Mouse (Mus musculus): ENCODE measurements at regions not wholly inside any gene's neighbourhood (a gene's known extent, or its start where the extent isn't known, plus 50 kb on each side); places are given as distances from the start of the nearest gene placed in this dataset.

- DNase-seq (ENCODE audit: extremely low read depth, low read depth, low spot score) = no peak
- 77% methylated on average over 4 of the region's 4 CpGs for WGBS
- Histone ChIP-seq H3K4me1 (ENCODE audit: control insufficient read depth, insufficient read depth, low read length) (no peaks in the 10 kb centered on the region), H3K27ac (replicated peaks; ENCODE audit: insufficient read depth, low read depth, low read length) (no peak overlapping the region), H3K9ac (ENCODE audit: low read depth, low read length) (no peak overlapping the region), H3K27me3 (ENCODE audit: control insufficient read depth, insufficient read depth, low read length) (no peaks in the 10 kb centered on the region), H3K36me3 (ENCODE audit: control insufficient read depth, insufficient read depth, low read length) (no peaks in the 10 kb centered on the region), H3K4me3 (ENCODE audit: insufficient read depth, low read depth, low read length) (no peak overlapping the region), H3K79me2 (ENCODE audit: control insufficient read depth, insufficient read depth, low read length) (no peaks in the 10 kb centered on the region)
- TF ChIP-seq POLR2A (IDR thresholded peaks at IDR 0.05; ENCODE audit: extremely low read depth, insufficient read depth, low read length) (no peak), CTCF (IDR thresholded peaks at IDR 0.05; ENCODE audit: low read depth, low read length) (no peak)
Measured at GRCm38 (mm10) chr3:102648450-102648849, 85.9 kb upstream of the Tspan2 start.

DNA sequence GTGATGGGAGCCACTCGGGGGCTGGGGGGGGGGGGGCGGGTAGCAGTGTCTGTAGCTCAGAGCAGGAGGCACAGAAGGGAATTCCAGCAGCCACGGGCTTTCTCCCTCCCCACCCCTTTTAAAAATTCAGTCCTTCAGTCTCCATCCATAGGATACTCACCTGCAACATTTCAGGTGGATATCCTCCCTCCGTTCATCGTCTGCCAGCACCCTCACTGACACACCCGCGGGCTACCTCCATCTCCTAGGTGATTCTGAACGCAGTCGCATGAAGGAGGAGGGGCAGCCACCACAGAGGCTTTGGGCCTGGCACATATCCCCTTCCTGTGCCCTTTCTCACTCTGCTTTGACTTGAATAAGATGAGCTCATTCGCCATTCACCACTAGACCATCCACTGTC is 79.4 kb upstream of the Tspan2 start:
- no peaks in the 10 kb centered on the region for H3K79me2 ChIP-seq (ENCODE audit: control insufficient read depth, insufficient read depth, low read length)
- TF ChIP-seq POLR2A (IDR thresholded peaks at IDR 0.05; ENCODE audit: extremely low read depth, insufficient read depth, low read length) (no peak), CTCF (IDR thresholded peaks at IDR 0.05; ENCODE audit: low read depth, low read length) (no peak)
- H3K9ac ChIP-seq (ENCODE audit: low read depth, low read length) = no peak overlapping the region
- no peaks in the 10 kb centered on the region for H3K27me3 ChIP-seq (ENCODE audit: control insufficient read depth, insufficient read depth, low read length)
- H3K36me3 ChIP-seq (ENCODE audit: control insufficient read depth, insufficient read depth, low read length) = no peaks in the 10 kb centered on the region
- WGBS = 84% methylated on average over 10 of the region's 10 CpGs
- DNase-seq (ENCODE audit: extremely low read depth, low read depth, low spot score) = no peak
- H3K27ac ChIP-seq (replicated peaks; ENCODE audit: insufficient read depth, low read depth, low read length) = no peak overlapping the region
- H3K4me1 ChIP-seq (ENCODE audit: control insufficient read depth, insufficient read depth, low read length) = no peaks in the 10 kb centered on the region
- no peak overlapping the region for H3K4me3 ChIP-seq (ENCODE audit: insufficient read depth, low read depth, low read length)

GRCm38 (mm10) chr3:102657116-102657515 is 77.2 kb upstream of the Tspan2 start:
- no peak for TF ChIP-seq CTCF (IDR thresholded peaks at IDR 0.05; ENCODE audit: low read depth, low read length)
- TF ChIP-seq POLR2A (IDR thresholded peaks at IDR 0.05; ENCODE audit: extremely low read depth, insufficient read depth, low read length) = no peak
- Histone ChIP-seq H3K36me3 (ENCODE audit: control insufficient read depth, insufficient read depth, low read length) (no peaks in the 10 kb centered on the region), H3K9ac (ENCODE audit: low read depth, low read length) (no peak overlapping the region), H3K27ac (replicated peaks; ENCODE audit: insufficient read depth, low read depth, low read length) (no peak overlapping the region), H3K4me1 (ENCODE audit: control insufficient read depth, insufficient read depth, low read length) (no peaks in the 10 kb centered on the region), H3K79me2 (ENCODE audit: control insufficient read depth, insufficient read depth, low read length) (no peaks in the 10 kb centered on the region), H3K4me3 (ENCODE audit: insufficient read depth, low read depth, low read length) (no peak overlapping the region), H3K27me3 (ENCODE audit: control insufficient read depth, insufficient read depth, low read length) (no peaks in the 10 kb centered on the region)
- 66% methylated on average over 7 of the region's 7 CpGs for WGBS
- DNase-seq (ENCODE audit: extremely low read depth, low read depth, low spot score) = peak; percentile 56

DNA sequence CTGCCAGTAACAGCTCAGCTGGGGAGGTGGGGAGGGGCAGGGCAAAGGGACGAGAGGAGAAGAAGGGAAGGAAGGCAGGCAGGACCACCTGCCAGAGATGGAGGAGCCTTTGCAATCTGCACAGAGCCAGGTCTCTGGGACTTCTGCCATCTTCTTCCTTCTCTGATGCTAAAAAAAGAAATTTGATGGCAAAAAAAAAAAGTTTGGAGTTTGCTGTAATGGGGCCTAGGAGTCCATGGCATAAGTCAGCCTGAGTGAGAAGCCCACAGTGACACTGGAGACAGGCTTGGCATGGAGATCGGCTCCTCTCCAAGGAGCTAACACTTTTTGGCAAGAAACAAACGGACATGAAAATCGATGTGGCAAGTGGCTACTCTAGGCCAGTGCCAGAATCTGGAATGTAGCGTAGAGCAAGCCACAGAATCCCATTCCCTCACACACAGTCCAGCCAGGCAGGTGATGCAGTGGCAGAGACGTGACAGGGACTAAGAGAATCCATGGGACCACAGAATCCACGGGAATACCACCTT is 76.7 kb upstream of the Tspan2 start:
- Histone ChIP-seq H3K79me2 (ENCODE audit: control insufficient read depth, insufficient read depth, low read length) (no peaks in the 10 kb centered on the region), H3K36me3 (ENCODE audit: control insufficient read depth, insufficient read depth, low read length) (no peaks in the 10 kb centered on the region), H3K4me3 (ENCODE audit: insufficient read depth, low read depth, low read length) (no peak overlapping the region), H3K9ac (ENCODE audit: low read depth, low read length) (no peak overlapping the region), H3K27me3 (ENCODE audit: control insufficient read depth, insufficient read depth, low read length) (no peaks in the 10 kb centered on the region), H3K27ac (replicated peaks; ENCODE audit: insufficient read depth, low read depth, low read length) (no peak overlapping the region), H3K4me1 (ENCODE audit: control insufficient read depth, insufficient read depth, low read length) (no peaks in the 10 kb centered on the region)
- DNase-seq (ENCODE audit: extremely low read depth, low read depth, low spot score) = peak; percentile 62
- WGBS = 84% methylated on average over 7 of the region's 7 CpGs
- TF ChIP-seq CTCF (IDR thresholded peaks at IDR 0.05; ENCODE audit: low read depth, low read length) (no peak), POLR2A (IDR thresholded peaks at IDR 0.05; ENCODE audit: extremely low read depth, insufficient read depth, low read length) (no peak)

- H3K27ac ChIP-seq (replicated peaks; ENCODE audit: insufficient read depth, low read depth, low read length) = no peak overlapping the region
- DNase-seq (ENCODE audit: extremely low read depth, low read depth, low spot score) = no peak
- no peak overlapping the region for H3K4me3 ChIP-seq (ENCODE audit: insufficient read depth, low read depth, low read length)
- no peaks in the 10 kb centered on the region for H3K79me2 ChIP-seq (ENCODE audit: control insufficient read depth, insufficient read depth, low read length)
- no peak overlapping the region for H3K9ac ChIP-seq (ENCODE audit: low read depth, low read length)
- H3K36me3 ChIP-seq (ENCODE audit: control insufficient read depth, insufficient read depth, low read length) = no peaks in the 10 kb centered on the region
- no peak for TF ChIP-seq CTCF (IDR thresholded peaks at IDR 0.05; ENCODE audit: low read depth, low read length)
- TF ChIP-seq POLR2A (IDR thresholded peaks at IDR 0.05; ENCODE audit: extremely low read depth, insufficient read depth, low read length) = no peak
- no peaks in the 10 kb centered on the region for H3K4me1 ChIP-seq (ENCODE audit: control insufficient read depth, insufficient read depth, low read length)
- H3K27me3 ChIP-seq (ENCODE audit: control insufficient read depth, insufficient read depth, low read length) = no peaks in the 10 kb centered on the region
- WGBS = 69% methylated on average over 5 of the region's 5 CpGs
Measured at GRCm38 (mm10) chr3:102659352-102659751, 75.0 kb upstream of the Tspan2 start.

GRCm38 (mm10) chr3:102661296-102661695 is 73.0 kb upstream of the Tspan2 start:
- 97% methylated on average over 7 of the region's 7 CpGs for WGBS
- TF ChIP-seq POLR2A (IDR thresholded peaks at IDR 0.05; ENCODE audit: extremely low read depth, insufficient read depth, low read length) (no peak), CTCF (IDR thresholded peaks at IDR 0.05; ENCODE audit: low read depth, low read length) (no peak)
- DNase-seq (ENCODE audit: extremely low read depth, low read depth, low spot score) = no peak
- no peaks in the 10 kb centered on the region for H3K4me1 ChIP-seq (ENCODE audit: control insufficient read depth, insufficient read depth, low read length)
- no peaks in the 10 kb centered on the region for H3K36me3 ChIP-seq (ENCODE audit: control insufficient read depth, insufficient read depth, low read length)
- no peaks in the 10 kb centered on the region for H3K27me3 ChIP-seq (ENCODE audit: control insufficient read depth, insufficient read depth, low read length)
- no peaks in the 10 kb centered on the region for H3K79me2 ChIP-seq (ENCODE audit: control insufficient read depth, insufficient read depth, low read length)
- H3K9ac ChIP-seq (ENCODE audit: low read depth, low read length) = no peak overlapping the region
- H3K27ac ChIP-seq (replicated peaks; ENCODE audit: insufficient read depth, low read depth, low read length) = no peak overlapping the region
- H3K4me3 ChIP-seq (ENCODE audit: insufficient read depth, low read depth, low read length) = no peak overlapping the region

Data from liver, adult 2 months (tissue).